Mouse (Mus musculus): ENCODE measurements at regions not wholly inside any gene's neighbourhood (a gene's known extent, or its start where the extent isn't known, plus 50 kb on each side); places are given as distances from the start of the nearest gene placed in this dataset.

- DNase-seq, result no peak
Measured at GRCm38 (mm10) chr9:27702140-27702539, 88.4 kb upstream of the Opcml start.

- DNase-seq, result no peak
Measured at GRCm38 (mm10) chr9:27704001-27704400, 86.6 kb upstream of the Opcml start.

- DNase-seq, result no peak
Measured at GRCm38 (mm10) chr9:27723840-27724408, 66.7 kb upstream of the Opcml start.

DNA sequence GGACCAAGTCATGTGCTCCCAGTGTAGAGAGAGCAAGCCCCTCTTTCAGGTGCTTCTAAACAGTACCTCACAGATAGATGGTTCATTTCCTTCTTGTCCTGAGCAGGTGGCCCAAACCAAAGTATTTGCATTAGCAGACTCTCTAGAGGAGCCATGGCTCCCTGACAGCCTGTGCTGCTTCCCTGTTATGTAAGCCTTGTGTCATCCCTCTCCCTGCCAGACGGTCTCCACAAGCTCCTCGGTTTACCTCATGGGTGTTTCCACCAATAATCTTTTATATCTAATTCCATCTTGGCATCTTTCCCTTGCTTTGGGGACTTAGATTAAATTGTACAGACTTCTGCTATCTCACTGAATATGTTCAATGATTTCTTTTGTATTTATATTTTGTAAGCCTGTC lies 66.0 kb upstream of the Opcml start:
- DNase-seq, result no peak

DNA sequence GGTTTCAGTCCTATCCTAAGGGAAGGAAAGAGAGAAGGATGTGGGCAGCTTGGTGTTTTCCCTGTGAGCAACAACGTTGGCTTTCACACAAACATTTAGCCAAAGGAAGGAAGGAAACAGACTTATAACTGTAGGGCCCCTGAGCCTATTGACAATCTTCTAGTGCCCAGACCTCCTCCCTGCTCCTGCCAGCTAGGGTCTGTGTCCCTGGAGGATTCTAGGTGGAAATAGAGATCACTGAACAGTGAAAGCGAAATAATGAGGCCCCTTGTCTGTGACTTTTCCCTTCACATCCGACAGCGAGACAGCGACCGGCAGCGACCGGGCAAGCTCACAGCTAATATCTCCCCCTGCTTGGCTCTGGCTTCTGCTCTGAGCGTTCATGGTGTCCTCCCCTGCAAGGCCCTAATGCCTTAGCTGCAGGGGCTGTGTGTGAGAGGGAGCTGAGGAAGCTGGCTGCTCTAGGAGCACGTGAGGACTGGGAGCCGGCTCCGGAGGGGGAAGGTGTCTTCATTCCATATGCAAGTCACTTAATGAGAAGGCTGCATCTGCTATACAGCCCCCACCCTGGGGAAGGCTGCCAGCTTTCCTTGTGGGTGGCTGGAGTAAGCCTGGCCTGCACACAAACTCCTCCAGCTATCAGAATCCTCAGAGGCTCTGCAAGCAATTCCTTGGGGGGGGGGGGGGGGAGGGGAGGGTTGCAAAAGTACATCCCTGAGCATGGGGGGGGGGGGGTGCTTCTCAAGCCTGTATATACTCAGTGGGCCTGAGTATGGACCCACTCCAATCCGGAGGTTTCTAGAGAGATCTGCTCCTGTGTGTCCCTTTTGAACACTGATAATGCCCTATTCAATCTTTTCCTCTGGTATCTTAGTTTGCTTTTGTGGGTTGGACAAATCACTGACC lies 61.7 kb upstream of the Opcml start:
- DNase-seq, result no peak

DNA sequence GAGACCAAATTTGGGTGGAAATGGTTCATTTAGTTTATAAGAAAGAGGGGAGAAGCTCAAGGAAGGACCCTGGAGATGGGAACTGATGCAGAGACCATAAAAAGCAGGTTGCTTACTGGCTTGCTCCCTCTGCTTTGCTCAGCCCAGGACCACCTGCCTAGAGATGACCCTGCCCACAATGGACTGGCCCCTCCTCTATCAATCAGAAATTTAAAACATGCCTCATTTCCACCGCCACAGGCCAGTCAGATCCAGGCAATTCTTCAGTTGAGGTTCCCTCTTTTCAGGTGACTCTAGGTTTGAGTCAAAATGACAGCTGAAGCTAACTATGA lies 61.1 kb upstream of the Opcml start:
- DNase-seq, result no peak

- DNase-seq, result peak in 1 of 2 experiments; percentile 3
Measured at GRCm38 (mm10) chr9:27739287-27739686, 51.3 kb upstream of the Opcml start.

Data from lung, adult 18-20 months (tissue).